Mouse (Mus musculus) intestine, embryonic 16.5 days (tissue): Measurements from ENCODE around the gene Mybpc1. TPM values are rescaled to one million over a fixed set of nuclear protein-coding genes. Genes with fewer than 3 reads are reported as not detected.

Source experiments
- ATAC-seq: fragments of 200-750 bp; cut with Nextera tagmentation; 2 replicates; pipeline ENCODE4 v1.8.0; 2017; ENCODE audit warnings: moderate TSS enrichment, moderate library complexity
- H3K27ac ChIP-seq: fragments of 300-500 bp; sonication (generic); 2 replicates; pipeline ENCODE4 v1.5.1; 2014; ENCODE audit warnings: mild to moderate bottlenecking, low read length
- H3K27me3 ChIP-seq: fragments of 300-500 bp; sonication (generic); replicated peaks from 2 replicates; pipeline ENCODE4 v1.6.1; 2014; ENCODE audit warnings: low read length, control low read depth, mixed read lengths; ENCODE audit not compliant: control insufficient read depth, insufficient read depth
- H3K36me3 ChIP-seq: fragments of 300-500 bp; sonication (generic); 2 replicates; pipeline ENCODE4 v1.6.1; 2014; ENCODE audit warnings: low read length, control low read depth; ENCODE audit not compliant: control insufficient read depth, insufficient read depth
- H3K4me1 ChIP-seq: fragments of 300-500 bp; sonication (generic); 2 replicates; pipeline ENCODE4 v1.6.1; 2014; ENCODE audit warnings: low read length, control low read depth, mixed read lengths; ENCODE audit not compliant: control insufficient read depth, insufficient read depth
- H3K4me2 ChIP-seq: fragments of 300-500 bp; sonication (generic); 2 replicates; pipeline ENCODE4 v1.6.1; 2014; ENCODE audit warnings: low read depth, low read length, control low read depth
- H3K4me3 ChIP-seq: fragments of 300-500 bp; sonication (generic); 2 replicates; pipeline ENCODE4 v1.5.1; 2014; ENCODE audit warnings: mild to moderate bottlenecking, low read length
- H3K9ac ChIP-seq: fragments of 300-500 bp; sonication (generic); 2 replicates; pipeline ENCODE4 v1.6.1; 2014; ENCODE audit warnings: low read depth, low read length
- H3K9me3 ChIP-seq: fragments of 300-500 bp; sonication (generic); 2 replicates; pipeline ENCODE4 v1.6.1; 2016; ENCODE audit warnings: low read length, control low read depth; ENCODE audit not compliant: control insufficient read depth
- WGBS: fragments of 180-500 bp; shearing (Covaris S2); extraction: QIAGEN DNeasy Blood & Tissue Kit; methylation state at CpG from one replicate; pipeline ENCODE4 v1.1.7; 2014; 5-methylcytosine and 5-hydroxymethylcytosine counted together
- polyA plus RNA-seq: library from polyadenylated mRNA; unstranded; fragments of >200 nt; fragmentation: Nextera tagmentation; extraction: Ambion mirVana; gene quantifications from 2 replicates; pipeline ENCODE4 v1.2.1, GENCODE M21; 2015

Gene Mybpc1
- polyA plus RNA-seq, 1 experiment from 2014 or later: 1.9 TPM

DNA sequence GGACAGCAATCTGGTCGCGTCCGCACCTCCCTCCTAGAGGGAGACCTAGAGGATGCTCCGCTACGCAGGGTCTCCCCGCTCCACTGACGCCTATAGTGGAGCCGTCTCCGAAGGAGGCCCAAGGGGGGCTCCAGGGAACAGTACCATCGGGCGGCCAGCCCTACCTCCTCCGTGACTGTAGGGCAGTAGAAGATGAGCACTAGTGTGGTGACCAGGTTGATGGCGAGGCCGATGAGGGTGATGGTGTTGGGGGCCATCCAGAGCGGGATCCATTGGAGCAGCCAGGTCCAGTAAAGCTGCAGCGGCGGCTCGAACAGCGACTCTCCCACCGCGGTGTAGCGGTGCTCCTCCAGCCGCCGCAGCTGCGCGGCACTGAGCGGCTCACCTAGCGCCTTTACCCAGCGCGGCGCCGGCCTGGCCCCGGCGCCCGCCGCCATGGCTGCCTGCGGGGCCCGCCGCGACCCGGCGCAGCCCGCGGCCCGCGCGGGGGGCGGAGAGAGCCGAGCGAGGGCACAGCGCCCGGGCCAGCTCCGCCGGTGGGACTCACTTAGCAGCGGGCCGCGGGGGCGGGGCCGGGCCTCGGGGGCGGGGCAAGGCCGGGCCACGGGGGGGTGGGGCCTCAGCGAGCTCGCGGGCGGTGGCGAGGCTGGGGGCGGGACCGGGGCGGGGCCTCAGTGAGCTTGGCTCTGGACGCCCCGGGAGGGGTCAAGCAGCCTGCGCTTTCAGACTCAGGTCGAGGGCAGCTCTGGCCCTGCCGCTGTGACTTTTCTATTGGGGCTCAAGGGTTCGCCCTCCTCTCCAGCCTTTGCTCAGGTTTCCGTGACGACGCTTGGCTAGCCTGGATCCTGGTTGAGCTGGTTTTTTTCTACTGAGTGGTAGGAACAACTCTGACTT, 101.3 kb downstream of the Mybpc1 start, which contains the start of gene Chpt1:
Chpt1 (minus strand) TSS at position 653 of the 894 bp plus-strand sequence.
- Histone ChIP-seq H3K27me3 (no peaks in the 10 kb centered on the region), H3K9me3 (no peaks in the 10 kb centered on the region), H3K4me2 (peak within 1 kb of the TSS; percentile 66), H3K27ac (peak within 1 kb of the TSS; percentile 87), H3K36me3 (no peaks in the 10 kb centered on the region), H3K9ac (peak within 1 kb of the TSS; percentile 95), H3K4me3 (peak within 1 kb of the TSS; percentile 86), H3K4me1 (peaks cover 7% of the 10 kb centered on the region; the same call in 1 of the 2 replicates)
- under 1% methylated on average over 57 of the region's 80 CpGs for WGBS
- ATAC-seq: peak; percentile 87

DNA sequence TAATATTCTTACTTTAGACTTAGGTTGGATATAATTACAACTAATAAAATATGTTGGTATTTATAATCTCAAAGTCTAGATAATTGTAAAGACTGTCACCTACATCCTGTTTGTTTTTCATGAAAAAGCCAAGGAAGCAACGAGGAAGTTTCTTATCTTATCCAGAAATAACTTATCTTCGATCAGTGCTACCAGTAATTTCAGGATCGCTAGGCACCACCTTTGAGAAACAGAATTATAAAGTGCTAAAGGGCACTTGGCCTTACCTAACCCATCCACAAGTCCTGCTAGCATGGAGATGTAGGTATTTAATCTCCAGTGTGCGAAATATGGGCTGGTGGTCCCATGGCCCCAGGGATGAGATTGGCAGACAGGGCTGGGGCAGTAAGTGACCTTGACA, 102.0 kb downstream of the Mybpc1 start:
- 33% methylated on average over 4 of the region's 4 CpGs for WGBS
- Histone ChIP-seq H3K9ac (peak overlapping the region; percentile 95), H3K4me1 (peaks cover 7% of the 10 kb centered on the region; the same call in 1 of the 2 replicates), H3K9me3 (no peaks in the 10 kb centered on the region), H3K4me2 (peak overlapping the region; percentile 66), H3K4me3 (peak overlapping the region; percentile 86), H3K27ac (peak overlapping the region; percentile 87), H3K36me3 (no peaks in the 10 kb centered on the region), H3K27me3 (no peaks in the 10 kb centered on the region)
- no peak for ATAC-seq

DNA sequence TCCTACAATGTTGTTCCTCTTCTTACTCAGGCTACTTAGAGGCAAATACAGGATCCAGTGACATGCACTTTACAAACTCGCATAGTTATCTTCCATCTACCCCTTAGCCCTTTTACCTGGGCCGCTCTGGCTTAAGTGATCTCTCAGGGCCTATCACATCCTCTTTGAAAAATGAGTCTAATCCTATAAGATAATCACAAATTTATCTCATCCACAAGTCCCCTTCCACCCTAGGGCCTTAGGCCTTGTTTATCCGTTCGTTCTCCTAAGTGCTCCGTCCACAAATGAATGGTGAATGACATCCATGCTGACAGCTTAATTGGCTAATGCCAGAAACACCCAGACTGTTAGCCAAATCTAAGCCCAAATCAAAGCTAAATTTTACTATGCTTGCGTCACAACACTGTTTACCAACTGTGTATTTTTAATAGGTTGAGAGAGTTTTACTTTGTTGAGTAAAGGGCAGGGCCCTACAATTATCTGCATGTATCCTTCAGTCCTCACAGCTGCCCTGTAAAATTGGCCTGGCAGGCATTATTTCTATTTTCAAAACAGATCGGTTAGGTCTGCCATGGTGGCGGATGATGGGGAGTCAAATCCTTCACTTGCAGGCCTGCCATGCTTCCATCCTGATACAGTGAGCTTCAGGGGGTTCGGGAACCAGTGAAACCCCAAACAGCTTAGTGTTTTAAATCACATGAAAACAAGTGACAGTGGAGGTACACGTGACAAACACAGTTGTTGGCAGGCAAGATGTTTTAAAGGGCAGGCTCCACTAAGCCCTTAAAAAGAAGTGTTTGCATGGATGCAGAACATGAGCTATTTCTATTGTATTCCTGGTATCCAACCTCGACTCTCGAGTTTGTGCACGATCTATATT, 102.8 kb downstream of the Mybpc1 start:
- ATAC-seq: no peak
- H3K27me3 ChIP-seq: no peaks in the 10 kb centered on the region
- peak overlapping the region; percentile 86 for H3K4me3 ChIP-seq
- 59% methylated on average over 13 of the region's 13 CpGs for WGBS
- H3K36me3 ChIP-seq: no peaks in the 10 kb centered on the region
- H3K4me1 ChIP-seq: peaks cover 9% of the 10 kb centered on the region; the same call in 1 of the 2 replicates
- peak overlapping the region; percentile 48 for H3K4me2 ChIP-seq
- peak overlapping the region; percentile 70 for H3K27ac ChIP-seq
- peak overlapping the region; percentile 45 for H3K9ac ChIP-seq
- no peaks in the 10 kb centered on the region for H3K9me3 ChIP-seq

DNA sequence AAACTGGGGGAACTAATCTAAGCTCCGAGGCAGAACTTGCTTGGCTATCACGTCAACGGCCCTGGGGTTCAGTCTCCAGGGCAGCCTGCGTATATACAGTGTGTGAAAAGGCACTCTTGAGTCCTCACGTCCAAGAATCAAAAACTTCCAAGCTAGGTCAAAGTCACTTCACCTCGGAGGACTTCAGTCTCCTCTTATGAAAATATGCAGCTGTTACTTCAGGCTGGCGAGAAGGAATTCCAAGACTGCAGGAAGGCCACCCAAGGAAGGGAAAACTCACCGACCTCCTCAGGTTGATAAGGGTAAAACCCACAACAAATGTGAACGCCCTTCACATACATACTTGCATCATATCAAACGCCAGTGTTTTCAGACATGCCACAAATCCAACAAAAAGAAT, 103.6 kb downstream of the Mybpc1 start:
- H3K27me3 ChIP-seq: no peaks in the 10 kb centered on the region
- peak overlapping the region; percentile 70 for H3K27ac ChIP-seq
- peak overlapping the region; percentile 45 for H3K9ac ChIP-seq
- WGBS: 47% methylated on average over 10 of the region's 10 CpGs
- H3K4me3 ChIP-seq: peak overlapping the region; percentile 86
- H3K9me3 ChIP-seq: no peaks in the 10 kb centered on the region
- H3K36me3 ChIP-seq: no peaks in the 10 kb centered on the region
- no peak for ATAC-seq
- H3K4me2 ChIP-seq: peak overlapping the region; percentile 48
- peaks cover 13% of the 10 kb centered on the region for H3K4me1 ChIP-seq

DNA sequence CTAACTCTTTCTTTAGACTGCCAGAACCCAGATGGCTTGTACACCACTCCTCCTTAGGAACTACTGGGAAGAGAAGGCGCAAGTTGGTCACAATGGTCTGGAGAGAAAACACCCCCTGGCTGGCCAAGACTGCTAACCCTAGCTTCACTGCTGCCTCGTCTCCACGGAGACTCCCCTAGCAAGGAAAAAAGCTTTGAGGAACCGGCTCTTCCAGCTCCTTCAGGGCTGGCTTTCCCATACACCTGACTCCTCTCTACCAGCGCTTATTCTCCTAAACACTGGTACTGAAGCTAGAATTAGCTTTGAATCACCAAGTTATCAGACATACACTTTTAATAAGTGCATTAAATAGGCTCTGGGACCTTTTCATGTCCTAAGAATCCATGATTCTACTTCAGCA, 105.0 kb downstream of the Mybpc1 start:
- Histone ChIP-seq H3K4me2 (peak overlapping the region; percentile 48), H3K4me3 (peak overlapping the region; percentile 86), H3K27ac (peak overlapping the region; percentile 50), H3K9ac (peak overlapping the region; percentile 45), H3K4me1 (peaks cover 22% of the 10 kb centered on the region), H3K9me3 (no peaks in the 10 kb centered on the region), H3K36me3 (no peaks in the 10 kb centered on the region), H3K27me3 (no peaks in the 10 kb centered on the region)
- 56% methylated on average over 5 of the region's 5 CpGs for WGBS
- no peak for ATAC-seq

DNA sequence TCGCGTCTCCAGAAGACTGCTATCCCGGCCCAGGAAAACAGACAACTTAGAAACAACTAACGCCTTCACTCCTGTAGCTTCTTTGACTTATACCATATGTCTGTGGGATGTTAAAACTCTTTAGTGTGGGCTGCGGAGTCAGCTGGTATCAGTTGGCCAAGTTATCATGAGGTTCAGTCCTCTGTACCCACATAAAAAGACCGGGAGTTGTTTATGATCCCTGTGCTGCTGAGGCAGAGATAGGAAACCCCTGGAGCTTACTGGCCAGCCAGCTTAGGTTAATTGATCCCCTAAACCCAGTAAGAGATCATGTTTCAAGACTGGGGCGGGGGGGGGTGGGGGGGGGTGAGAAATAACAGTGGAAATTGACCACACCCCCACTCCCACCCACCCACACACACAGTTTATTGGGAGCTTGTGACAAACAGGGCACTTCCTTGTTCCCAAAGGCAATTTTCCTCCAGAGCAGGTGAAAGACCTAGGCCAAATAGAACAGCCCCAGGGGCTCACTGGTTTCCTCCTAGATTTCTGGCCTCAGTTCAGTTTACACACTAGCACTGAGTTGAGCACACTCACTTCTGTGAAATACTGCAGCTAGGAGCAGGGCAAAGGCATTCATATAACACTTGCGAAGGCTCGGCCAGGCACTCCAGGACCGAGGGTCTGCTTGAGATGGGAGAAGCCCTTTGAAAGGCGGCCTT, 107.9 kb downstream of the Mybpc1 start:
- Histone ChIP-seq H3K9ac (peak overlapping the region; percentile 40; the same call in 1 of the 2 replicates), H3K27ac (peak overlapping the region; percentile 83), H3K27me3 (no peaks in the 10 kb centered on the region), H3K9me3 (no peaks in the 10 kb centered on the region), H3K4me3 (0 out of 2 replicates have a peak overlapping the region, but pooled peaks have one; percentile 5), H3K4me1 (peaks cover 29% of the 10 kb centered on the region), H3K4me2 (peak overlapping the region; percentile 7; the same call in 1 of the 2 replicates), H3K36me3 (no peaks in the 10 kb centered on the region)
- 48% methylated on average over 11 of the region's 11 CpGs for WGBS
- peak; percentile 72 for ATAC-seq

DNA sequence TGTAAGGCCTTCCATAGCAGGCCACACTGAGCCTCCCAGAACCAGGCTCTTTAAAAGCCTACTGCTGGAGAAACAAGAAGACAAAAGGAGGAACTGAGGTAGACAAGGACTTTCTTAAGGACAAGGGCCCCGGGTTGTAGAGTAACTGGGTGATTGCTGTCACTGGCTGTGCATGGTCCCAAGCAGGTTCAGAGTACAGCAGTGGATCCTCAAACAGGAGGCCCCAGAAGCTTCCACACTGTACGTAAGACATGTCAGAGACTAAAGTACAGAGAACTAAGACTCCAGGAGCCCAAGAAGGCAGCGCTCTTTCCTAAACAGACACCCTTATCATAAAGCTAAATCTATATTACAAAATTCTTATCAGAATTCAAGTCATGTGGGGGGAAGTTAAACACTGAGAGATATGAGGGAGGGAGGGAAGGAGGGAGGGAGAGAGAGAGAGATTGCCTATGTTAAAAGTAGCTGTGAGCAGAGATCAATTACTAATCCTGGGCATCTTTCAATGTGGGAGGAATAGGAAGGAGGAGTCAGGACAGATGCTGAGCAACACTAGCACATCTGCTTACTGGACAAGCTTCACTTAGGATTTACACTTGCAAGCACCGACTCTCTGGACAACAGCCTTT, 109.9 kb downstream of the Mybpc1 start:
- Histone ChIP-seq H3K27ac (peak overlapping the region; percentile 65), H3K4me1 (peaks cover 29% of the 10 kb centered on the region), H3K27me3 (no peaks in the 10 kb centered on the region), H3K4me3 (no peak overlapping the region), H3K36me3 (no peaks in the 10 kb centered on the region), H3K9me3 (no peaks in the 10 kb centered on the region), H3K9ac (no peak overlapping the region), H3K4me2 (peak overlapping the region; percentile 28)
- peak; percentile 89 for ATAC-seq
- WGBS: 68% methylated on average over 4 of the region's 4 CpGs

DNA sequence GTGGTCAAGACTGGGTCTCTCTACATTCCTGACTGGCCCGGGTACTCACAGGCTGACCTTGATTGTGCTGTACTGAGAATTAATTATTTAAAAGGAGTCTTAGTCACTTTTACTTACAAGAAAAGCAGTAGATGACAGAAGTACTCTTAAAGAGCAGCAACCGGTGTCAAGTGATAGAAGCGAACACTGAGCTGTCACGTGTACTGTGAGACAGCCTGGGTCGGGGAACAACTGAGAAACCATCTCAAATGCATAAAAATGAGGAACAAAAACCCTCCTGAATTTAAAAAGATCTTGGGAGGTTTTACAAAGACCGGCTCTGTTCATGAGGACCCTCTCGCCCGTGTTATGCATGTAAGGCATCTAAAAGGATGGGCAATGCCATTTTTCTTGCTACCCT, 112.3 kb downstream of the Mybpc1 start:
- Histone ChIP-seq H3K4me1 (peaks cover 27% of the 10 kb centered on the region), H3K4me2 (no peak overlapping the region), H3K4me3 (no peak overlapping the region), H3K36me3 (no peaks in the 10 kb centered on the region), H3K27me3 (no peaks in the 10 kb centered on the region), H3K9ac (no peak overlapping the region), H3K9me3 (no peaks in the 10 kb centered on the region), H3K27ac (no peak overlapping the region)
- no peak for ATAC-seq
- WGBS: 82% methylated on average over 8 of the region's 8 CpGs
